Mouse (Mus musculus): Measurements from ENCODE around the gene Rftn1.

The Rftn1 gene

DNA sequence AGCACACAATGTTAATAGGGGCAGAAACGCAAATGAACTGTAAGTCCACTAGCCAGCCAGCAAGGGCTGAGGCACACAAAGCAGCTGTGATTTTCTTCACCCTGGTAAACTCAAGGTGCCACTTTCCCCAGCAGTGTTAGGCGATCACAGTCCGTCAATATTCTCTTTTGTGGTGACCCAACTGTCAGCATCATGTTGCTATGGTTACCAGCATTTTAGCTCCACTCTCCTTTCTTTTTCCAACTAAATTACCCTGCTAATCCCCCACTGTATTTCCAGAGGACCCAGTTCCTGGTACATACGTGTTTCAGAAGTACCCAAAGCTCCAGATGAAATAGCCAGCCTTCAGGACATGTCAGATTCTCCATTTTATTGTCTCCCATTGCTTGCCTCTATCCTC lies 169.1 kb downstream of the Rftn1 start:
- no peak for DNase-seq (ENCODE audit: low spot score in 2 of 2)

DNA sequence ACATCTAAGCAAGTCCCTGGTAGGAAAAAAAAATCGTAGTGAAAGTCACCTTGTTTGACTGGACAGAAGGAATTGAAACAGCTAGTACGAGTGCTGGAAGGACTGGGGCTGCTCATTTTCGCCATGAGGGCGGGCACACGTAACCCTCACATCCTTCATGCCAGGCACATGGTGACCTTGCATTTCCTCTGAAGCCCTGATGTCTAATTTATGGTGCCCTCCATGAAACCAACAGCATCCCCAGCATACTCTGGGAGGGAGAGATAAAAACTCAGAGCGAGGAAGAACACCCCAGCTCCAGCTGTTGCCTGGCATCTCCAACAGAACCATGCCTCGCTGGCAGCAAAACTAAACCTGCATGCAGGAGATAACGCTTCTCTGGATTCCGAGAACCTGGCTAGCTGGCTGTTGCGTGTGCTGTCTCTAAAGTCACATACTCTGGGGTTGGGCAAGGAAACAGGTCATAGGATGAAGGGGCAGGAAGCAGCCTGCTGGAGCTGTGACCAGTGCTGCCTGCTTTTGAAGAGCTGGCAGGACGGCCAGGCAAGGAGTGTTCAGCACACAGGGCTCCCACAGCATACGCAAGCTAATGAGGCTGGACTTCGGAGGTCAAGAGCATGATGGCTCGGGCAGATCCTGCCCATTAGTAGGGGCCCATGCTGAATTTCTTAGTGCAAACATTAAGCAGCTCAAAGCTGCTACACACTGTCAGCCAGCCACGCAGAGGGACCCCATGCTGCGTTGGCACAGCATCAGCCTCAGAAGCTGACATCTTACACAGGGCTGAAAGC lies 170.1 kb downstream of the Rftn1 start:
- no peak for DNase-seq (ENCODE audit: low spot score in 2 of 2)

DNA sequence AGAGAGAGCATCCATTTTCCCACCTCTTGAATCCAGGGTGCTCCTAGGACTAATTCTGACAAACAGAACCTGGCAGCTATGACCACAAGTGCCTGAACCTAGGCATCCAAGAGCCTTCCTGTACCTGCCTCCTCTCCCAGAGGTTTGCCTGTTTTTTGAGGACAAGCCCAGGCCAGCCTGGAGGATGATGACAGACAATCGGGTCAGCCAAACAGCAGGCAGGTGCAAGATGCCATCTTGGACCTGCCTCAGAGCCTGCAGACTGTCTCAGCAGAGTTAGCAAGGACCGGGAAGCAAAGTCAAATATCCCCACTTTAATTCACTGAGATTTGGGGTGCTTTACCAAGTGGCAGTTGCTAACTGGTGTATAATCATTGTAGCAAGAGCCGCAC lies 170.7 kb downstream of the Rftn1 start:
- DNase-seq (ENCODE audit: low spot score in 2 of 2) = no peak

DNA sequence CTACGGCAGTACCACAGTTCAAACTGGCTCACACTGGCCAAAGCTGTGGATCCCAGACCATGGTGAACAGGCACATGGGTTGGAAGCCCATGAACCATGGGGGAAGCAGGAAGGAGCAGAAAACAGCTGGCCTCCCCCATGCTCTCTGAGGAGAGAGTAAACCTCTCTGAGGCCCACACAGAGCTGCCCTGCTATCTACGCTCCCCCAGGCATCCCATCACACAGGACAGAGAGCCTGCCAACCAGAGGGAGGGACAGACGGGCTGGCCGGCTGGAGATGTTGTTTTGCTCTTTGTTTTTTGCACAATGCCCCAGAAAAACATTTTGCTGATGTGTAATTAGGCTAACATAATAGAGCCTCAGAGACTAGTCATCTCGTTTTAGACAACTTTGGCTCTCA lies 171.4 kb downstream of the Rftn1 start:
- DNase-seq (ENCODE audit: low spot score in 2 of 2) = no peak

DNA sequence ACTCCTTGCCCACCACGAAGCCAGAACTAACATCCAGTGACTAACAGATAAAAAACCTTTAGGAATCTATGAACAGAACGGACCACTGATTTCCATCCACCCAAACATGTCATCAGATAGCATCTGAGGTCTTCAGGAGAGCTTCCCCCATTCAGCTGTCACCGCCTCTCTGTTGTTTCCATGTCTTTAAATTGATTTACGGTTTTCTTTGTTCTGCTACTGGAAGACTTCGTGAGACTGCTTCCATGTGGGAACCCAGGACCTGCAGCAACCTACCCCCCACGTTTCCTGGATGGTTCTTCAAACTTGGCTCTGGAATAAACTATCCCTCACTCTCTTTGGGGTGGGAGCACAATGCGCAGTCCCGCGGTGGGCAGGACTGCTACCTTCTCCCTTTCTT lies 175.8 kb downstream of the Rftn1 start:
- DNase-seq (ENCODE audit: low spot score in 2 of 2) = no peak

- DNase-seq (ENCODE audit: low spot score in 2 of 2) = no peak
These were observed 176.6 kb downstream of the Rftn1 start for GRCm38 (mm10) chr17:50013848-50014247.

DNA sequence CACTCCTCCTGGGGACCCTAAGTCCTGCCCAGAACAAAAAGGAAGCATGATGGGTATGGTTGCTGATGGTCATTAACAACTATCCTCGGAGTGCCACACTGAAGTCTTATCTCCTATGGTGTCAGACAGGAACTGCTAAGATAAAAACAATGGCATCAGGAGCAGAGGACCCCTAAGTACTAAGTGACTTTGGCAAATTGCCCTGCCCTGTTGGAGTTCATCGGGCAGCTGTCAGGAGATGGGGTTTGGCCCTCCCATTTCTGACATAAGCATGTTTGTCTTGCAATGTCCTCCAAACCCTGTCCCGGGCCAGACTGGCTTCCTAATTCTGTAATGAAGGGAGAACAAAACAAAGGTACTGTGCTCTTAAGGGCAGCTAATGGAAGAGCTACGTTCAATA lies 180.4 kb downstream of the Rftn1 start:
- no peak for DNase-seq (ENCODE audit: low spot score in 2 of 2)

- DNase-seq (ENCODE audit: low spot score in 2 of 2) = no peak
These were observed 183.6 kb downstream of the Rftn1 start for GRCm38 (mm10) chr17:50006721-50007351.

DNA sequence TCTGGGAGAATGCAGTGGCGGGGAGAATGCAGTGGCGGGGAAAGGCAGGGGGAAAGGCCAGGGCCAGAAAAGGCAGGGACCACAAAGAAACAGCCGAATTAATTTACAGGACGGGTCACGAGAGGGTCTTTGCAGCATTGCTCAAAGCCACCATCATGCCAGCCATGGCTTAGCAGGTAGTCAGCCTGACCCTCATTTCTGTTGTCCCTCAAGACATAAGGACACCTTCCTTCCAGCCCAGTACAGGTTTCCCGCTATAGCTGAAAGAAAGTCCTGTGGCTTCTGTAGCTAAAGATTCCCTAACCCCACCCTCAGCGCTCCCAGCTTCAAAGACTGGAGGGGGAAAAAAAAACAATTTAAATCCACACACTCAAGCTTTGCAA lies 184.1 kb downstream of the Rftn1 start:
- DNase-seq (ENCODE audit: low spot score in 2 of 2) = no peak

DNA sequence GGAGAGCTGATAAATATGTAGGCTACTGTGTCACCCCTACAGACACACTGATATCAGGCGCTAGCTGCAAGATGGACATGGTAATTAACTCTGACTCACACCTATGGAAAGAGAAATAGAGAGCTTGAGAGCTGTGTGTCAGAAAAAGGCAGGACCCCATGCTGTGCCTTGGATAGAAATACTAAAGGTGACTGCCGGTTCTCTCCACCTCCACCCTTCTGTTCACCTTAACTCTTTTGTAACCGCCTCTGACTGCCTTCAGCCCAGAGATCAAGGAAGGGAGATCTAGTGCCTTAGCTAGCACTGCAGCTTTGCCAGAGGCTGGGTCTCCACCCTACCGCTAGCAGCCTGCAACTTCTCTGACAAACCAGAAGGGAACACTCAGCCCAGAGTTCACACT lies 187.3 kb downstream of the Rftn1 start:
- no peak for DNase-seq (ENCODE audit: low spot score in 2 of 2)

GRCm38 (mm10) chr17:50002171-50002570 lies 188.3 kb downstream of the Rftn1 start:
- DNase-seq (ENCODE audit: low spot score in 2 of 2) = no peak

GRCm38 (mm10) chr17:50001754-50002153 lies 188.7 kb downstream of the Rftn1 start:
- no peak for DNase-seq (ENCODE audit: low spot score in 2 of 2)

DNA sequence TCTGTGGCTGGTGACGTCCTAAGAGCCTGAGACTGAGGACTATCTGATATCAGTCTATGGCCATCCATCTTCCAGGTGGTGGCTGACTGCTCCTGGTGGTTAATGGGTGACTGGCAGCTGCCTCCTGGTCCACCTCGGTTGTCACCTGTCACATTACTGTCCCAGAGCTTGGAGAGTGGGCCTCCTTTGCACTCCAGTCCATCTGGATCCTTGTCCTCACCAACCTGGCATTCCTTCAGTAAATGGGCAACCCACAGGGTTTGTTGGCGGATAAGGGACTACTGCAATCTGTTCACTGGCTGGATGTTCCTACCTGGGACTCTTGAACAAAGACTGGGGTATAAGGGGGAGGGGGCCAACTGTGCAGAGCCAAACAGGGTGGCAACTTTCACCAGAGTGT lies 189.9 kb downstream of the Rftn1 start:
- no peak for DNase-seq (ENCODE audit: low spot score in 2 of 2)

- DNase-seq (ENCODE audit: low spot score in 2 of 2) = no peak
These were observed 193.8 kb downstream of the Rftn1 start for GRCm38 (mm10) chr17:49996626-49997152.

DNA sequence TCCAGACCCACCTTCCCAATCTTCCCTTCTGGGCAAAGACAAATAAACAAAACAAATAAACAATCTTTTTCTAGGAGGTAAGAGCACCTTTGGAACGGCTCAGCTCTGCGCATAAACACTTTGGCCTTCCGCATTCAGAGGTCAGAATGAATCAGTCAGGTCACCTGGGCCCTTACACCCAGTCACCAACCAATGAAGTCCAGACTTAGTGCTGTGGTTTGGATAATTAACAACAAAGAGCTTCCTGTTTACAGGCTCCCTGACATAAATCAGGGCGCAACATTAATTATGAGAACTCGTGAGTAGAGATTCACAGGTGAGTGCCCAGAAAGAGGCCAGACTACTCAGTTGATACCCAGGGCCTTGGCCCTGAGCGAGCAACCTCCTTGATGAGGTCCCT lies 194.4 kb downstream of the Rftn1 start:
- DNase-seq (ENCODE audit: low spot score in 2 of 2) = no peak

DNA sequence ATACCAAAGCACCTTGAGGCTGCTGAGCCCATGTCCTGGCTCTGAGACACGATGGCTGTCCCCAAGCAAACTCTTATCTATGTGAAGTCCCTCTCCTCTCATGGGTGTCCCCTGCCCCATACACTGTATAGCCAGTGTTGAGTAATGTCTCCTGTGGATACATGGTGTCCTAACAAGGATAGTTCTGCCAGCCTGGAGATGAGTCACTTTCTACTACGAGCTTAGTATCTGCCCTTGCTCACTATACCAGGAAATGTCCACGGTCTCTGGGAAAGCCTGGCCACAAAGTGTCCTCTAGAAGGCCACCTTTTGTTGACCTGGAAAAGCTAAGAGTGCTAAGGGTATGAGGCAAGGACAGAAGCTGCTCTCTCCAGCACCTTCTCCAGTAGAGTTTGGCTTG lies 195.2 kb downstream of the Rftn1 start:
- no peak for DNase-seq (ENCODE audit: low spot score in 2 of 2)

GRCm38 (mm10) chr17:49993631-49994030 lies 196.8 kb downstream of the Rftn1 start:
- no peak for DNase-seq (ENCODE audit: low spot score in 2 of 2)

DNA sequence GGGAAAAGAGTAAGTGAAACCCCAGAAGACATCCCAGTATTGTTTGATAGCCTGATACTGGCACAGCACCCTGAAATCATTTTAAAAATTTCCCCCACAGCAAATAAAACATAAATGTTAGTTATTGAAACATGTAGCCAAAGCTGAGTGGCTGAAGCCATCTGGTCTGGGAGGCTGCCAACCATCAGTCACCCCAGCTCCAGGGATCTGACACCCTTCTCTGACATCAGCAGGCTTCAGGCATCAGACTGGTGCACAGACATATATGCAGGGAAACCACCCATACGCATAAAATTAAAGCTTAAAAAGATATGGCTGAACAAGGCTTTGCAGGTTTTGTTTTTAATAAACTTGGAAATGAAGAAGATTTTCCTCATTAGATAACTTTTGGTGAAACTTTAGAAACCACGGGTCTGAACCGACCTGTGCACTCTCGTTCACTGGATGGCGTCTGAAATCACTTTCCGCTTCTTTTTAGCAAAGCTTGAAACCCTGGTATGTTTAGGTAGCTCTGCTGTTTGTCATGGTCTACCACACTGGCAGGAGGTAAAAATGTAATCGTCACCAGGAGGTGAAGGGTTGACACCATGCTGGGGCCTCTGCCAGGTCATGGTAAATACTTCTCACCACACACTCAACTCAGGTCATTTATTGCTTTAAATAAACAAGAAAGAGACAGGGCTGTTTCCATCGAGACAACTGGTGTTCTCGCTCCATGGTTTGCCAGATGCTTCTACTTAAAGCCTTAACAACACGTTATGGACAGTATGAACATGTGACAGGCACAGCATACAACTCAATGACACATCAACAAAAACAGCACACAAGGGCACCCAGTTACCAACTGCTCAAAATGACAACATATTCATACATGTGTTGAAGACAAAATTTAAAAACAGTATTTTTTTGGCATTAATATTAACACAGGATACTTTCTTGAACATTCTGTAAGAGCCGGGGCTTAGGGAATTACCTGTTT lies 197.6 kb downstream of the Rftn1 start:
- no peak for DNase-seq (ENCODE audit: low spot score in 2 of 2)

GRCm38 (mm10) chr17:49989583-49989982 lies 200.9 kb downstream of the Rftn1 start:
- no peak for DNase-seq (ENCODE audit: low spot score in 2 of 2)

GRCm38 (mm10) chr17:49987095-49987494 lies 203.4 kb downstream of the Rftn1 start:
- no peak for DNase-seq (ENCODE audit: low spot score in 2 of 2)

DNA sequence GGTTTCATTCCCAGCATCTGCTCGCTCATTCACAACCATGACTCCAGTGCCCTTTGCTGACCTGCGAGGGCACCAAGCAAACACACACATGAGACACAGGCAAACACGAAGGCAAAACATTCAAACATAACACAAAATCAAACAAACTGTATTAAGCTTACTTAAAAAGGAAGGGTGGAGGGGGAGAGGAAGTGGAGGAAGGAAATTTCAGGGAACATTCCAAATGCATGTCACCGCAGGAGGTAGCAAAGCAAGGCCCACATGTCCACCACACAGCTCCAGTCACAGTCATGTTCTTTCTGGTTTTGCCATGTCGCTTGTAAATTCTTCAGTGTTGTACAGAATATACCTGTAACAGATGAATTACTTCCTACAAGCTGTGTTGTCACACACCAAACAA lies 207.0 kb downstream of the Rftn1 start:
- no peak for DNase-seq (ENCODE audit: low spot score in 2 of 2)

Data from thymus, postnatal 10 days (tissue).